Mouse (Mus musculus) left cerebral cortex, postnatal 10 days (tissue): Measurements from ENCODE around the gene Gm13279. TPM values are rescaled to one million over a fixed set of nuclear protein-coding genes. Genes with fewer than 3 reads are reported as not detected.
A peak's percentile ranks its signal among the peaks of the same experiment; 100 is the strongest.
"Not testable (repeated sequence)": the region's sequence is repeated elsewhere in the genome, so short reads cannot be mapped to it uniquely, and the experiment has no call there.

Source experiments
- DNase-seq, 2 experiments: peaks; one replicate each; pipeline ENCODE4 v3.0.0; 2021 to 2022; ENCODE audit warnings: low spot score in 2 of 2, mixed read lengths in 1 of 2; ENCODE audit errors: extremely low spot score in 1 of 2
- intact Hi-C: fragments of 180-260 bp; cut with DNase I; formaldehyde crosslinking; loops from one replicate; pipeline ENCODE4 v1.15.1; 2025
- total RNA-seq, 2 experiments: library from RNA; stranded (reverse); gene quantifications; 2 replicates each; pipeline ENCODE4 v1.2.3; 2021

Gm13279 gene
- total RNA-seq, 2 experiments from 2014 or later: not detected

GRCm38 (mm10) chr4:88788402-88788801 lies 8.8 kb upstream of the Gm13279 start, which contains the start of gene Gm13277:
Gene Gm13277 (plus strand): TSS chr4:88788632.
- intact Hi-C loops: not testable (repeated sequence)
- DNase-seq: peak; percentile 57 to 63

- intact Hi-C loops, DNase-seq: not testable (repeated sequence)
Observed at GRCm38 (mm10) chr4:88791250-88791649, 5.9 kb upstream of the Gm13279 start, which contains the start of gene Gm13278. Gene Gm13278 (plus strand): TSS chr4:88791550.

- DNase-seq: peak; percentile 38 to 44
- intact Hi-C loops: not testable (repeated sequence)
Observed at GRCm38 (mm10) chr4:88793936-88794675, 3.1 kb upstream of the Gm13279 start, which contains the start of gene Gm13275. Gene Gm13275 (plus strand): TSS chr4:88794487.

DNA sequence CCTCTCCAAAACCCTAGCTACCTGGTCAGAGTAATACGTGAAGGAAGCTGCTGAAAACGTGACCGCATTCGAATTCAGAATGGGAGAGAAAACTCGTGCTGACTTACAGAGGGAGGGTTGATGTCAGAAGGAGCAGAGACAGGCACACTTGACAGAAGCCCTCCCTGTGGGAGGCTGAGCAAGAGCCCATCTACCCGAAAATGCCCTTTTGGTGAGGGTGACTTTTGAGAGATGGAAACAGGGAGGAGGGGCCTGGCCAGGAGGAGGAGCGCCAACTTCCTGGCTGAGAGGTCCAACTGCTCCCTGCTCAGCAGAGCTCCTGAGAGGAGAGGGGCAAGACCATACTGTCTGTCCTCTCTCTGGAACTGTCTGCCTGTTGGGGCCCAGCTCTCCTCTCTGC lies 2.2 kb downstream of the Gm13279 start, which contains the start of gene Gm13285:
TSS of gene Gm13285 (plus strand) at position 301 of the 400 bp plus-strand sequence.
- intact Hi-C loops, DNase-seq: not testable (repeated sequence)

DNA sequence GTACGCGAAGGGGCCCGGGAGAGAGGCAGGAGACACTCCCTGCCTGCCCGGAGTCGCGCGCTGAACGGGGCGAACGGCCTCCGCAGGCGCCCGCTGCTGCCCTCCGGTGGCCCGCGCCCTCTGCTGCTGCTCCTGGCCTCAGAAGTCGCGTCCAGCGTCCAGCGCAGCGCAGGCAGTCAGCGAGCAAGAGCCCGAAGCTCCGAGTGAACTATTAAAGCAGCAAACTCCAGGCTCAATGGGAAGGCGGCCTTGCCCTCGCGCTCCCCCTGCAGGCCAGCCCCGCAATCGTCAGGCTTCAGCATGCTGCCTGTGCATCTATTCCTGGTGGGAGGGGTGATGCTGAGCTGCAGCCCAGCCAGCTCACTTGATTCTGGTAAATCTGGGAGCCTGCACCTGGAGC lies 5.8 kb downstream of the Gm13279 start, which contains the start of gene Gm13287:
TSS of gene Gm13287 (plus strand) at position 301 of the 400 bp plus-strand sequence.
- intact Hi-C loops, DNase-seq: not testable (repeated sequence)

DNA sequence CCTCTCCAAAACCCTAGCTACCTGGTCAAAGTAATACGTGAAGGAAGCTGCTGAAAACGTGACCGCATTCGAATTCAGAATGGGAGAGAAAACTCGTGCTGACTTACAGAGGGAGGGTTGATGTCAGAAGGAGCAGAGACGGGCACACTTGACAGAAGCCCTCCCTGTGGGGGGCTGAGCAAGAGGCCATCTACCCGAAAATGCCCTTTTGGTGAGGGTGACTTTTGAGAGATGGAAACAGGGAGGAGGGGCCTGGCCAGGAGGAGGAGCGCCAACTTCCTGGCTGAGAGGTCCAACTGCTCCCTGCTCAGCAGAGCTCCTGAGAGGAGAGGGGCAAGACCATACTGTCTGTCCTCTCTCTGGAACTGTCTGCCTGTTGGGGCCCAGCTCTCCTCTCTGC lies 8.0 kb downstream of the Gm13279 start, which contains the start of gene Gm13288:
TSS of gene Gm13288 (plus strand) at position 301 of the 400 bp plus-strand sequence.
- intact Hi-C loops, DNase-seq: not testable (repeated sequence)

DNA sequence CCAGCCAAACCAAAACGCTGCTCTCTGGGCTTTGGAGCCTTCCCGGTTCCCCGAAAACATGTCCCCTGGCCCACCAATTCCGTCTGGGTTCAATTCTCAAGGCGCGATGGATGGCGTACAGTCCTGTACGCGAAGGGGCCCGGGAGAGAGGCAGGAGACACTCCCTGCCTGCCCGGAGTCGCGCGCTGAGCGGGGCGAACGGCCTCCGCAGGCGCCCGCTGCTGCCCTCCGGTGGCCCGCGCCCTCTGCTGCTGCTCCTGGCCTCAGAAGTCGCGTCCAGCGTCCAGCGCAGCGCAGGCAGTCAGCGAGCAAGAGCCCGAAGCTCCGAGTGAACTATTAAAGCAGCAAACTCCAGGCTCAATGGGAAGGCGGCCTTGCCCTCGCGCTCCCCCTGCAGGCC lies 8.6 kb downstream of the Gm13279 start:
- intact Hi-C loops: not testable (repeated sequence)
- peak in 1 of 2 experiments; percentile 30 for DNase-seq

DNA sequence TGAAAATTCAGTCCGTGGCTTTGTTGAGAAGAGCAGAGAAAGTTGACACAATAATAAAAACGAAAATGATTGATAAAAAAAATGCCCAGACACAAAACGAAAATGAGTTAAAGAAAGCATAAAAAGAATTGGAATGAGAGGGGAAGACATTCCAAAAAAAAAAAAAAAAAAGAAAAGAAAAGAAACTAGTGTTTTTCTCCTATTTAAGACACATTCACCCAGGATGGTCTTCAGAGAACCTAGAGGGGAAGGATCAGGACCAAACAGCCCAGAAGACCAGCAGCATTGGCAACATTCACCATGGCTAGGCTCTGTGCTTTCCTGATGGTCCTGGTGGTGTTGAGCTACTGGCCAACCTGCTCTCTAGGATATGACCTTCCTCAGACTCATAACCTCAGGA lies 18.7 kb downstream of the Gm13279 start, which contains the start of gene Ifna7:
TSS of gene Ifna7 (plus strand) at position 301 of the 400 bp plus-strand sequence.
- intact Hi-C loops: no loop called here
- no peak for DNase-seq

DNA sequence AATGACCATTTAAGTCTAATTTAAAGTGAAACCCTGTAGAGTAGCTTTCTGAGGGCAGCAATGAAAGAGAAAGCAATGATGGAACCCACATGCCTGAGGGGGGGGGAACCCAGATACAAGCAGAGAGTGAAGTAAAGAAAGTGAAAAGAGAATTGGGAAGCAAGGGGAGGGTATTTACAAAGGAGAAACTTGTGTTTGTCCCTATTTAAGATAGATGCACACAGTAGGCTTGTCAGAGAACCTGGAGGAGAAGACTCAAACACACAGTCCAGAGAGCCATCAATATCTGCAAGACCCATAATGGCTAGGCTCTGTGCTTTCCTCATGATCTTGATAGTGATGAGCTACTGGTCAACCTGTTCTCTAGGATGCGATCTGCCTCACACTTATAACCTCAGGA lies 22.5 kb downstream of the Gm13279 start, which contains the start of gene Ifna11:
TSS of gene Ifna11 (plus strand) at position 301 of the 400 bp plus-strand sequence.
- intact Hi-C loops: loop anchor here (10.0 kb wide), 1 partner anchor 135 kb away; the partner anchor contains the start of gene Ifna2
- no peak for DNase-seq

- peak in 1 of 2 experiments; percentile 17 for DNase-seq
- intact Hi-C loops: loop anchor here (10.0 kb wide), 1 partner anchor 138 kb away; the partner anchor contains the start of gene Ifna2
Observed at GRCm38 (mm10) chr4:88822995-88823394, 25.8 kb downstream of the Gm13279 start.

- DNase-seq: not testable (repeated sequence)
- intact Hi-C loops: loop anchor here (10.0 kb wide), 1 partner anchor 142 kb away; the partner anchor contains the start of gene Ifna2
Observed at GRCm38 (mm10) chr4:88827116-88827515, 29.9 kb downstream of the Gm13279 start, which contains the start of gene Ifna6. Gene Ifna6 (plus strand): TSS chr4:88827416.

DNA sequence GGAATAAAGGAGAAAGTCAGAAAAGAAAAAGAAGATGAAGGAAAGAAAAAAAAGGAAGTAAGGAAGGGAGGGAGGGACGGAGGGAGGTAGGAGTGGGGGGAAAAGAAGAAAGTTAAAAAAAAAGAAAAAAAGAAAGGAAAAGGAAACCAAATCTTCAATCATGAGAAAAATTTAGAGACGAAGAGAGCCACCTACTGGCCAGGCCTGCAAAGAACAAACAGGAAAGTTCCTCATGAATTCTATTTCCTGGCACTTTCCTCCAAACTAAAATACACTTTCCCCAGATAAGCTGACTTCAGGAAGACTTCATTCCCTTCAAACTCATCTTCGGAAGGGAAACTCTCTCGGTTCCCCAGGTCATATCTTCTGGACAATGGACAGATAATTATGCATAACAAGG lies 33.3 kb downstream of the Gm13279 start:
- DNase-seq: peak; percentile 11 to 26
- intact Hi-C loops: no loop called here

DNA sequence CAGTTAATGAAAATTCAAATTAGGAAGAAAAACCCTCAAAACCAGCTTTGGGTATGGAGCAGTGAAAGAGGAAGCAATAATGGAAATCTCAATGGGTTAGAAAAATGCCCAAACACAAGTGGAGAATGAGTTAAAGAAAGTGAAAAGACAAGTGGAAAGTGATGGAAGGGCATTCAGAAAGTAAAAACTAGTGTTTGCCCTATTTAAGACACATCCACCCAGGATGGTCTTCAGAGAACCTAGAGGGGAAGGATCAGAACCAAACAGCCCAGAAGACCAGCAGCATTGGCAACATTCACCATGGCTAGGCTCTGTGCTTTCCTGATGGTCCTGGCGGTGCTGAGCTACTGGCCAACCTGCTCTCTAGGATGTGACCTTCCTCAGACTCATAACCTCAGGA lies 38.0 kb downstream of the Gm13279 start, which contains the start of gene Ifna5:
TSS of gene Ifna5 (plus strand) at position 301 of the 400 bp plus-strand sequence.
- intact Hi-C loops, DNase-seq: not testable (repeated sequence)

DNA sequence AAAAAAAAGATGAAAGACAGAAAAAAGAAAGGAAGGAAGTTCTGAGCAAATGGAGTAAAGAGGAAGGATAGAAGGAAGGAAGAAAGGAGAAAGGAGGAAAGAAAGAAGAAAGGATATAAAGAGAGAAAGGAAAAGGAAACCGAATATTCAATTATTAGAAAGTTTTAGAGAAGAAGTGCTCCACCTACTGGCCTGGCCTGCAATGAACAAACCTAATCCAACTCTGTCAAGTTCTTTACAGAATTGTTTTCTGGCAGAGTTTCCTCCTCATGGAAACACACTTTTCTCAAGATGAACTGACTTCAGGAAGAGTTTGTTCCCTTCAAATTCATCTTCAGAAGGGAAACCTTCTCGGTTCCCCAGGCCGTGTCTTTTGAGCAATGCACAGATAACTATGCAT lies 41.6 kb downstream of the Gm13279 start:
- no peak for DNase-seq
- intact Hi-C loops: no loop called here

- no peak for DNase-seq
- intact Hi-C loops: no loop called here
Observed at GRCm38 (mm10) chr4:88840058-88840457, 42.9 kb downstream of the Gm13279 start.

- intact Hi-C loops: no loop called here
- DNase-seq: no peak
Observed at GRCm38 (mm10) chr4:88841438-88841911, 44.3 kb downstream of the Gm13279 start, which contains the start of gene Ifna4. Gene Ifna4 (plus strand): TSS chr4:88841861.

GRCm38 (mm10) chr4:88845334-88845733 lies 48.1 kb downstream of the Gm13279 start:
- intact Hi-C loops: no loop called here
- no peak for DNase-seq
